Mouse (Mus musculus) brain, embryonic 14.5 days (tissue): ENCODE data around the gene Pdzk1. TPM values are rescaled to one million over a fixed set of nuclear protein-coding genes. Genes with fewer than 3 reads are reported as not detected.
A peak's percentile ranks its signal among the peaks of the same experiment; 100 is the strongest.

Experiments
- DNase-seq: peaks from one replicate; pipeline ENCODE4 v3.0.0-alpha.2; 2011; ENCODE audit warnings: low read depth
- CTCF ChIP-seq: fragments of 200-500 bp; IDR thresholded peaks from 2 replicates; pipeline ENCODE4 v1.5.1; 2012; ENCODE audit warnings: inconsistent platforms, mild to moderate bottlenecking, moderate library complexity, borderline replicate concordance; ENCODE audit not compliant: insufficient read depth, insufficient read length; ENCODE audit errors: extremely low read depth
- POLR2A ChIP-seq: fragments of 200-500 bp; IDR thresholded peaks from 2 replicates; pipeline ENCODE4 v1.6.1; 2012; ENCODE audit warnings: mild to moderate bottlenecking, inconsistent platforms, borderline replicate concordance; ENCODE audit not compliant: poor library complexity, insufficient read depth, insufficient read length, severe bottlenecking; ENCODE audit errors: extremely low read depth
- polyA plus RNA-seq: library from polyadenylated mRNA; depleted of rRNA; stranded (reverse); fragments of >200 nt; gene quantifications from 2 replicates; pipeline ENCODE4 v1.2.3, GENCODE M21; 2012; rRNA removed

Gene Pdzk1
- 0.14 and 0.15 TPM in 2 replicates for polyA plus RNA-seq

- DNase-seq, result no peak
- TF ChIP-seq CTCF (no peak), POLR2A (no peak)
Observed at GRCm38 (mm10) chr3:96828984-96829383, at the start of gene Pdzk1, which contains the start of gene Cd160. Gene Pdzk1 (plus strand): TSS chr3:96829284. Gene Cd160 (minus strand): TSS chr3:96829351.

- peak; percentile 12 for DNase-seq
- TF ChIP-seq POLR2A (no peak), CTCF (no peak)
Observed at GRCm38 (mm10) chr3:96782236-96782635, 46.8 kb upstream of the Pdzk1 start.

- no peak for DNase-seq
- TF ChIP-seq POLR2A, result no peak
Observed at GRCm38 (mm10) chr3:96787784-96788183, 41.3 kb upstream of the Pdzk1 start.

GRCm38 (mm10) chr3:96788506-96788905, 40.6 kb upstream of the Pdzk1 start:
- DNase-seq, result no peak

GRCm38 (mm10) chr3:96800254-96800653, 28.8 kb upstream of the Pdzk1 start:
- TF ChIP-seq POLR2A (no peak), CTCF (no peak)
- no peak for DNase-seq

More at GRCm38 (mm10) chr3:96788506-96788905, 40.6 kb upstream of the Pdzk1 start:
- TF ChIP-seq POLR2A (no peak), CTCF (no peak)

GRCm38 (mm10) chr3:96802214-96802613, 26.9 kb upstream of the Pdzk1 start:
- TF ChIP-seq POLR2A, result no peak
- no peak for TF ChIP-seq CTCF
- no peak for DNase-seq

GRCm38 (mm10) chr3:96808136-96808535, 20.9 kb upstream of the Pdzk1 start:
- no peak for TF ChIP-seq CTCF
- DNase-seq, result peak; percentile 46

GRCm38 (mm10) chr3:96808651-96809050, 20.4 kb upstream of the Pdzk1 start:
- no peak for DNase-seq
- TF ChIP-seq POLR2A, result no peak
- no peak for TF ChIP-seq CTCF

GRCm38 (mm10) chr3:96811232-96811631, 17.9 kb upstream of the Pdzk1 start:
- no peak for DNase-seq
- no peak for TF ChIP-seq CTCF
- no peak for TF ChIP-seq POLR2A

- no peak for TF ChIP-seq POLR2A
- TF ChIP-seq CTCF, result peak; percentile 71
- DNase-seq, result peak; percentile 77
Observed at GRCm38 (mm10) chr3:96812395-96813091, 16.5 kb upstream of the Pdzk1 start.

- DNase-seq, result peak; percentile 54
Observed at GRCm38 (mm10) chr3:96813106-96813505, 16.0 kb upstream of the Pdzk1 start.

GRCm38 (mm10) chr3:96813591-96814244, 15.4 kb upstream of the Pdzk1 start:
- DNase-seq, result no peak
- TF ChIP-seq CTCF, result no peak
- TF ChIP-seq POLR2A, result no peak

More at GRCm38 (mm10) chr3:96813106-96813505, 16.0 kb upstream of the Pdzk1 start:
- peak; percentile 35; the same call in 1 of the 2 replicates for TF ChIP-seq CTCF
- TF ChIP-seq POLR2A, result no peak

- DNase-seq, result no peak
- TF ChIP-seq CTCF (no peak), POLR2A (no peak)
Observed at GRCm38 (mm10) chr3:96814342-96814741, 14.7 kb upstream of the Pdzk1 start.
